Mouse (Mus musculus) CH12.LX (cell line): ENCODE measurements around the gene Sec11a. TPM values are rescaled to one million over a fixed set of nuclear protein-coding genes. Genes with fewer than 3 reads are reported as not detected.

Experiments
- DNase-seq: peaks from one replicate; pipeline ENCODE4 v3.0.0-alpha.2; 2013; ENCODE audit errors: extremely low read depth
- H3K27ac ChIP-seq: 2 replicates; pipeline ENCODE4 v1.5.1; 2012; ENCODE audit warnings: low read depth, mild to moderate bottlenecking, control low read depth, moderate library complexity; ENCODE audit not compliant: insufficient read depth
- H3K27me3 ChIP-seq: replicated peaks from 2 replicates; pipeline ENCODE3; 2012; ENCODE audit warnings: inconsistent platforms
- H3K36me3 ChIP-seq, 2 experiments: replicated peaks in 1 of 2; 2 replicates each; pipeline versions ENCODE3 to v1.6.1; 2012; ENCODE audit warnings: inconsistent platforms in 1 of 2, low read length in 1 of 2, mild to moderate bottlenecking in 1 of 2, mixed read lengths in 1 of 2, moderate library complexity in 1 of 2; ENCODE audit not compliant: control insufficient read depth in 1 of 2, insufficient read depth in 1 of 2
- H3K4me1 ChIP-seq, 2 experiments: 2 replicates each; pipeline ENCODE4 v1.6.1; 2012; ENCODE audit warnings: inconsistent platforms in 1 of 2, moderate library complexity in 1 of 2; ENCODE audit not compliant: insufficient read depth in 2 of 2, control insufficient read depth in 1 of 2
- H3K4me2 ChIP-seq: 2 replicates; pipeline ENCODE4 v1.6.1; 2012; ENCODE audit warnings: low read depth, mild to moderate bottlenecking, control low read depth; ENCODE audit not compliant: poor library complexity, insufficient read depth, severe bottlenecking
- H3K4me3 ChIP-seq, 3 experiments: fragments of 150-350 bp in 1 of 3; sonication (generic) in 1 of 3; replicated peaks in 1 of 3; 2 replicates each; pipeline versions ENCODE3 to v1.5.1; 2011 to 2012; ENCODE audit warnings: low read depth in 2 of 3, low read length in 2 of 3, mild to moderate bottlenecking in 2 of 3, moderate library complexity in 2 of 3, control low read depth in 1 of 3, improper control_type of control experiment in 1 of 3, inconsistent platforms in 1 of 3, mixed read lengths in 1 of 3; ENCODE audit not compliant: poor library complexity in 1 of 3
- H3K79me2 ChIP-seq: replicated peaks from 2 replicates; pipeline ENCODE4 v1.6.1; 2012; ENCODE audit warnings: mild to moderate bottlenecking, moderate library complexity; ENCODE audit not compliant: control insufficient read depth, poor library complexity, insufficient read depth, severe bottlenecking; ENCODE audit errors: extremely low read depth
- H3K9ac ChIP-seq: 2 replicates; pipeline ENCODE4 v1.6.1; 2012; ENCODE audit warnings: low read depth, mild to moderate bottlenecking, control low read depth, moderate library complexity; ENCODE audit not compliant: insufficient read depth
- H3K9me3 ChIP-seq: replicated peaks from 2 replicates; pipeline ENCODE3; 2012; ENCODE audit warnings: low read length, inconsistent platforms, mixed read lengths
- BHLHE40 ChIP-seq: IDR thresholded peaks from 2 replicates; pipeline ENCODE4 v1.6.1; 2011; ENCODE audit warnings: mild to moderate bottlenecking, low read depth, low read length, improper control_type of control experiment
- CHD1 ChIP-seq: IDR thresholded peaks from 2 replicates; pipeline ENCODE4 v1.6.1; 2012; ENCODE audit warnings: low read depth, low read length, improper control_type of control experiment, inconsistent platforms
- CHD2 ChIP-seq: IDR thresholded peaks from 2 replicates; pipeline ENCODE4 v1.6.1; 2011; ENCODE audit warnings: low read length, improper control_type of control experiment
- CTCF ChIP-seq, 2 experiments: IDR thresholded peaks in 1 of 2; conservative IDR thresholded peaks in 1 of 2; 2 replicates each; pipeline ENCODE4 v1.5.1; 2011 to 2012; ENCODE audit warnings: low read depth in 2 of 2, low read length in 2 of 2, improper control_type of control experiment in 1 of 2, inconsistent platforms in 1 of 2, mild to moderate bottlenecking in 1 of 2, moderate library complexity in 1 of 2
- E2F4 ChIP-seq: IDR thresholded peaks from 2 replicates; pipeline ENCODE4 v1.6.1; 2011; ENCODE audit warnings: low read depth, low read length, improper control_type of control experiment; ENCODE audit not compliant: insufficient replicate concordance
- ELF1 ChIP-seq: IDR thresholded peaks from 2 replicates; pipeline ENCODE4 v1.6.1; 2014; ENCODE audit warnings: low read depth, mild to moderate bottlenecking, inconsistent platforms, low read length, improper control_type of control experiment
- ETS1 ChIP-seq: conservative IDR thresholded peaks from 2 replicates; pipeline ENCODE4 v1.6.1; 2012; ENCODE audit warnings: low read depth, mild to moderate bottlenecking, inconsistent platforms, low read length, improper control_type of control experiment, moderate library complexity
- GABPA ChIP-seq: IDR thresholded peaks from 2 replicates; pipeline ENCODE4 v1.6.1; 2012; ENCODE audit warnings: low read depth, low read length, improper control_type of control experiment, inconsistent platforms; ENCODE audit not compliant: insufficient replicate concordance
- HCFC1 ChIP-seq: IDR thresholded peaks from 2 replicates; pipeline ENCODE4 v1.6.1; 2012; ENCODE audit warnings: low read depth, mild to moderate bottlenecking, inconsistent platforms, low read length, improper control_type of control experiment
- IRF4 ChIP-seq: IDR thresholded peaks from 2 replicates; pipeline ENCODE4 v1.6.1; 2014; ENCODE audit warnings: low read depth, mild to moderate bottlenecking, inconsistent platforms, low read length, improper control_type of control experiment
- JUND ChIP-seq: conservative IDR thresholded peaks from 2 replicates; pipeline ENCODE4 v1.6.1; 2011; ENCODE audit warnings: low read depth, low read length, improper control_type of control experiment
- MAFK ChIP-seq: IDR thresholded peaks from 2 replicates; pipeline ENCODE4 v1.6.1; 2011; ENCODE audit warnings: low read length, improper control_type of control experiment; ENCODE audit not compliant: insufficient replicate concordance
- MXI1 ChIP-seq: IDR thresholded peaks from 2 replicates; pipeline ENCODE4 v1.6.1; 2011; ENCODE audit warnings: mild to moderate bottlenecking, low read depth, low read length, improper control_type of control experiment
- PAX5 ChIP-seq: IDR thresholded peaks from 2 replicates; pipeline ENCODE4 v1.6.1; 2012; ENCODE audit warnings: low read length, inconsistent platforms, mixed read lengths
- POLR2A ChIP-seq: IDR thresholded peaks from 2 replicates; pipeline ENCODE4 v1.6.1; 2011; ENCODE audit warnings: low read depth, mild to moderate bottlenecking, improper control_type of control experiment, low read length
- RAD21 ChIP-seq: IDR thresholded peaks from 2 replicates; pipeline ENCODE4 v1.6.1; 2011; ENCODE audit warnings: low read depth, mild to moderate bottlenecking, low read length, improper control_type of control experiment, moderate library complexity
- SMC3 ChIP-seq: IDR thresholded peaks from 2 replicates; pipeline ENCODE4 v1.6.1; 2011; ENCODE audit warnings: low read depth, low read length, improper control_type of control experiment
- TBP ChIP-seq: conservative IDR thresholded peaks from 2 replicates; pipeline ENCODE4 v1.6.1; 2011; ENCODE audit warnings: low read depth, low read length, improper control_type of control experiment
- UBTF ChIP-seq: IDR thresholded peaks from 2 replicates; pipeline ENCODE4 v1.6.1; 2012; ENCODE audit warnings: low read depth, mild to moderate bottlenecking, inconsistent platforms, low read length, improper control_type of control experiment, moderate library complexity
- USF1 ChIP-seq: IDR thresholded peaks from 2 replicates; pipeline ENCODE4 v1.6.1; 2014; ENCODE audit warnings: low read depth, mild to moderate bottlenecking, inconsistent platforms, low read length, improper control_type of control experiment
- USF2 ChIP-seq: conservative IDR thresholded peaks from 2 replicates; pipeline ENCODE4 v1.6.1; 2011; ENCODE audit warnings: low read depth, low read length, improper control_type of control experiment
- ZC3H11A ChIP-seq: IDR thresholded peaks from 2 replicates; pipeline ENCODE4 v1.6.1; 2012; ENCODE audit warnings: low read depth, mild to moderate bottlenecking, inconsistent platforms, low read length, improper control_type of control experiment
- ZKSCAN1 ChIP-seq: IDR thresholded peaks from 2 replicates; pipeline ENCODE4 v1.6.1; 2012; ENCODE audit warnings: low read depth, inconsistent platforms, low read length, improper control_type of control experiment, borderline replicate concordance
- ZMIZ1 ChIP-seq: IDR thresholded peaks from 2 replicates; pipeline ENCODE4 v1.6.1; 2012; ENCODE audit warnings: low read depth, mild to moderate bottlenecking, inconsistent platforms, low read length, improper control_type of control experiment
- dilution Hi-C: fragments of 300-500 bp; cut with MboI; formaldehyde crosslinking; loops from 2 replicates; pipeline ENCODE4 v1.14.3; 2020; ENCODE audit warnings: low sequenced_read_pairs; ENCODE audit not compliant: extremely low pct_unique_long_range_greater_than_20kb, extremely low pct_ligation_motif_present
- in situ Hi-C: fragments of 300-500 bp; cut with MboI; formaldehyde crosslinking; loops from 3 replicates; pipeline ENCODE4 v1.14.3; 2019; ENCODE audit warnings: low sequenced_read_pairs, low pct_ligation_motif_present, low pct_unique_long_range_greater_than_20kb, mixed read lengths
- polyA plus RNA-seq: library from polyadenylated mRNA; unstranded; fragments of >175 nt; gene quantifications from 2 replicates; pipeline ENCODE4 v1.2.1, GENCODE M21; 2012; ENCODE audit warnings: low read depth; ENCODE audit not compliant: insufficient read length
- total RNA-seq, 2 experiments: library from RNA; depleted of rRNA; stranded (reverse); fragments of 300-350 nt in 1 of 2; fragments of >200 nt in 1 of 2; gene quantifications; 2 replicates each; pipeline ENCODE4 v1.2.3; 2012 to 2014

The Sec11a gene
- total and polyA plus RNA-seq, 3 experiments, result 93.5 to 141 (median 126) TPM

GRCm38 (mm10) chr7:80932777-80933176 is 14.8 kb downstream of the Sec11a start:
- DNase-seq, result no peak
- Histone ChIP-seq H3K79me2 (peaks cover 10% of the 10 kb centered on the region; the same call in 1 of the 2 replicates), H3K36me3 (peaks cover 36 to 65% of the 10 kb centered on the region in 2 experiments), H3K9ac (no peak overlapping the region), H3K27me3 (no peaks in the 10 kb centered on the region), H3K4me3 (no peak overlapping the region), H3K27ac (no peak overlapping the region), H3K4me1 (peaks cover 0 to 2% of the 10 kb centered on the region in 2 experiments; a peak in 1 of 4 replicates), H3K9me3 (no peaks in the 10 kb centered on the region), H3K4me2 (no peak overlapping the region)
- TF ChIP-seq POLR2A (no peak), UBTF (no peak), HCFC1 (no peak), BHLHE40 (no peak), CHD2 (no peak), JUND (no peak), ZMIZ1 (no peak), PAX5 (no peak), MXI1 (no peak), MAFK (no peak), ZC3H11A (no peak), IRF4 (no peak), RAD21 (no peak), ZKSCAN1 (no peak), E2F4 (no peak), CTCF (conservative IDR thresholded peaks at IDR 0.05 in 1 of 2, IDR thresholded peaks at IDR 0.05 in 1 of 2; ENCODE audit: low read depth in 2 of 2, low read length in 2 of 2) (no peak), CHD1 (no peak), GABPA (no peak)
- in situ Hi-C loops (no loop called here), dilution Hi-C loops (no loop called here)

- H3K9me3 ChIP-seq, result no peaks in the 10 kb centered on the region
- peaks cover 43 to 72% of the 10 kb centered on the region in 2 experiments for H3K36me3 ChIP-seq
- in situ Hi-C loops, result no loop called here
Observed at GRCm38 (mm10) chr7:80931618-80932207, 15.9 kb downstream of the Sec11a start.

More at GRCm38 (mm10) chr7:80931618-80932207, 15.9 kb downstream of the Sec11a start:
- H3K4me1 ChIP-seq, result no peaks in the 10 kb centered on the region
- no peak overlapping the region for H3K27ac ChIP-seq
- H3K79me2 ChIP-seq, result peaks cover 10% of the 10 kb centered on the region; the same call in 1 of the 2 replicates
- dilution Hi-C loops, result no loop called here
- DNase-seq, result no peak
- H3K4me2 ChIP-seq, result no peak overlapping the region
- H3K9ac ChIP-seq, result no peak overlapping the region
- no peaks in the 10 kb centered on the region for H3K27me3 ChIP-seq
- no peak overlapping the region for H3K4me3 ChIP-seq
- TF ChIP-seq USF2, result no peak
- TF ChIP-seq ZMIZ1, result no peak
- no peak for TF ChIP-seq ELF1
- no peak for TF ChIP-seq USF1
- TF ChIP-seq ETS1, result no peak
- no peak for TF ChIP-seq TBP
- no peak for TF ChIP-seq IRF4
- no peak for TF ChIP-seq SMC3
- TF ChIP-seq RAD21, result no peak
- no peak for TF ChIP-seq JUND
- TF ChIP-seq POLR2A, result no peak
- no peak for TF ChIP-seq GABPA
- TF ChIP-seq E2F4, result no peak
- no peak for TF ChIP-seq ZKSCAN1
- TF ChIP-seq BHLHE40, result no peak
